Mouse (Mus musculus): ENCODE results near the gene Tusc2. TPM values are rescaled to one million over a fixed set of nuclear protein-coding genes. Genes with fewer than 3 reads are reported as not detected.

Gene Tusc2
- 34.6 and 34.7 TPM in 2 replicates for polyA plus RNA-seq (2015; fragmentation: Nextera tagmentation; extraction: Ambion mirVana)

DNA sequence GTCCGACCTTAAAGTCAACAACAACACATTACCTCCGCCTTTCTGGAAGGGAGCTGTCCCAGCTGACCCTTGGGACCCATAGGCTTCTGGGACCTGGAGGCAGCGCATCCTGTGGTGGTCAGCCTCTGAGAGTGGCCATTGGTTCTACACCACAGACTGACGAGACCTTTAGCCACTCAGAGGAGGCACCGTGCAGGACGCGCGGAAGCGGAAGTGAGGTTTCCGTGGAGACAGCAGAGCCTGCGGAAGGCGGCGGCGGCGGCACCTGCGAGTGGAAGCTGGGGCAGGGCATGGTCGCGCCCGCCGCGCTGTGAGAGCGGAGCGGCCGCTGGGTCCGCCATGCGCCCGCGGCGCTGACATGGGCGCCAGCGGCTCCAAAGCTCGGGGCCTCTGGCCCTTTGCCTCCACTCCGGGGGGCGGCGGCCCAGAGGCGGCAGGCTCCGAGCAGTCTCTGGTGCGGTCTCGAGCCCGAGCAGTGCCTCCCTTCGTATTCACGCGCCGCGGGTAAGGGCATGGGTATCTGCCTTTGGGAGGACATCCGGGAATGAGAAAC, at the start of gene Tusc2:
Gene Tusc2, plus strand, starts transcription at position 227 of the 553 bp plus-strand sequence.

DNA sequence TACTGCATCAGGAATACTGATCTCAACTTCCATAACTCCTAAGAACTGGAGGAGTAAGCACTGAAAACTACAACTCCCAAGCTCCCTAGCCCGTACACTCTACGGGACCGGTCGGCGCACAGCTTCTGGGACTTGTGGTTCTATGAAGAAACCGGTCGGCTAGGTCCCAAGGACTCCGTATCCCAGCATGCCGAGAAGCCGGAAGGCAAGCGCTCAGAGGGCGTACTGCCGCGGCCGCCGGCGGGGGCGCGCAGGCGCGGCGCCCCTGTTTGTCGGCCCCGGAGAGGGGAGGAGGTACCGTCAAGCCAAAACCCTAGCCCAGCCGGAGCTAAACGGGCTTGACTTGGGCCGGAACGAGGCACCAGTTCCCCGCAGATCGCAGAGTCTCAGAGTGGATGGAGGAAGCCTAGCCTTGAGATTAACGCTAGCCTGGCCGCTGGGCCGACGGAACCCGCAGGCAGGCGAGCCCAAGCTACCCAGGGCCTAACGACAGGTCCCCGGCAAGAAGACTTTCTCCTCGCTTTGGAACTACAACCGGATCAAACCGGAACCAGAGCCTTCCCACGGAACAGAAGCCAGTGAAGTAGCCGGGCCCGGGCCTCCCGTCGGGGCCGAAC, 29.2 kb upstream of the Tusc2 start, which contains the start of gene Tmem115:
Gene Tmem115, plus strand, starts transcription at position 155 of the 617 bp plus-strand sequence.

GRCm38 (mm10) chr9:107541474-107542351, 21.3 kb upstream of the Tusc2 start, which contains the start of the genes Cyb561d2 and Nprl2:
Gene Cyb561d2, minus strand, starts transcription at chr9:107542193.
Gene Nprl2, plus strand, starts transcription at chr9:107542226.

GRCm38 (mm10) chr9:107547026-107547425, 16.0 kb upstream of the Tusc2 start, which contains the start of gene Zmynd10:
Gene Zmynd10, plus strand, starts transcription at chr9:107547298.

GRCm38 (mm10) chr9:107551117-107551889, 11.8 kb upstream of the Tusc2 start, which contains the start of gene Rassf1:
Gene Rassf1, plus strand, starts transcription at chr9:107551555.

DNA sequence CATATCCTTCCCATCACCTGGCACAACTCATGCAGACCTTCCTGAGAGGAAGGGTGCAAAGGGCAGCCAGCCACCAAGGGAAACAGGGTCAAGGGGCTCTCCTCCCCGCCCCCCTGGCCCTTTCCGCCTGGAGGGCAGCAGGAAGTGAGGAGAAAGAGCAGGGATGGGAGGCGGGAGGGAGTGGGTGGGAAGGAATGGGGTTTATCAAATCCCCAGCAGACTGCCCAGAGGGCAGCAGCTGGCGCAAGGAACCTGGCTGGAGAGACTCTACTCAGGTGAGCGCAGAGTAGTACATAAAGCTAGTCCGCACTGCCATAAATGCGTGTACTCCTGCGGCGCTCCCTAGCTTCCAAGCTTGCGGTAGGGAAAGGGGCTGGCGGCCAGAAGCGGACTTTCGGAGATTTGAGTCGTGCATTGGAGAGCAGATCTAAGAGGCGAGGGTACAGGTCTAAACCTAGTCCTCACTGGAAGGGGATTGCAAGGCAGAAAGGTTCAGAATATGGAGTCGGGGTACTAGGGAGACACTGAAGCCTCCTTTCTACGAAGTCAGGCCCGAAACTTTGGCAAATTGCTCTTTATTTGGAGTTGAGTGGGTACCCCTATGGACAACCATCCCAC, 4.8 kb downstream of the Tusc2 start, which contains the start of gene Hyal2:
Gene Hyal2, plus strand, starts transcription at position 244 of the 618 bp plus-strand sequence.

DNA sequence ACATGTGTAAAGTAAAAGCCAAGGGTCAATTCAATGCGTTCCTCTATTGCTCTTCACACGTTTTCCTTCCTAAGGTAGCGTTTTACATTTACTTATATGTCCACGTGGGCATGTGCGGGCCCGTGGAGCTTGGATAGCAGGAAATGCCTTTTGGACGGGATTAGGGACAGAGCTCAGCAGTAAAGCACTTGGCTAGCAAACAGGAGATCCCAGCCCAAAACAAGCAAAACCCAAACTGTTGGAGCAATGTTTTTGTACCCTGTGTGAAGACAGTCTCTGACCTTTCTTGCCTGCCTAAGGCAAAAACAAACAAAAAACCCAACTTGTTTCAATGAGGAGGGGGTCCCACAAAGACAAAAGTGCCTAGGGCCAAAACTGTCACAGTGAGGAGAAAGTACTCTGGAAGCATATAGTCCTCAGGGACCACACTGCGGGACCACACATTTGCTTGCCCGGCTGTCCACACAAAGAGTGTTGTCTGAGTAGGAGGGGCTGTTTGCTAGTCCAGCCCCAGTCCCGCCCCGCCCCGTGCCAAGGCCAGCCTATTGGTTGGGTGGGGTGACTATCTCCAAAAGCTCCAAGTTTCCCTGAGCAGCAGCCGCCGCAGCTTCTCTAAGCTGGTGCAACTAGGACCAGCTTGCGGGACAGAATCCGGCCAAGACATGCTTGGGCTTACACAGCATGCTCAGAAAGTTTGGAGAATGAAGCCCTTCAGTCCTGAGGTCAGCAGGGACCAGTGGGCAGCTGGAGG, 13.5 kb downstream of the Tusc2 start, which contains the start of gene Hyal1:
Gene Hyal1, plus strand, starts transcription at position 571 of the 751 bp plus-strand sequence.

GRCm38 (mm10) chr9:107578587-107578986, 15.5 kb downstream of the Tusc2 start, which contains the start of gene Naa80:
Gene Naa80, plus strand, starts transcription at chr9:107578887.

GRCm38 (mm10) chr9:107580501-107581317, 17.7 kb downstream of the Tusc2 start, which contains the start of gene Hyal3:
Gene Hyal3, plus strand, starts transcription at chr9:107580818.

GRCm38 (mm10) chr9:107586974-107587832, 24.1 kb downstream of the Tusc2 start, which contains the start of gene Ifrd2:
Gene Ifrd2, plus strand, starts transcription at chr9:107587642.

GRCm38 (mm10) chr9:107608741-107609432, 45.8 kb downstream of the Tusc2 start, which contains the start of gene Sema3b:
Gene Sema3b, minus strand, starts transcription at chr9:107609229.

Other genes starting within 250 kb of the Tusc2 start
- 9.7 and 10.7 TPM in 2 replicates for gene Hemk1, start 224.9 kb upstream of the Tusc2 start, polyA plus RNA-seq (2015; fragmentation: Nextera tagmentation; extraction: Ambion mirVana)
- gene 6430571L13Rik, start 222.7 kb upstream of the Tusc2 start, polyA plus RNA-seq (2015; fragmentation: Nextera tagmentation; extraction: Ambion mirVana) = 12.1 and 13.0 TPM in 2 replicates
- 0.15 and 0.21 TPM in 2 replicates for gene Cacna2d2, start 163.6 kb upstream of the Tusc2 start, polyA plus RNA-seq (2015; fragmentation: Nextera tagmentation; extraction: Ambion mirVana)
- 33.1 and 36.2 TPM in 2 replicates for gene Tmem115, start 29.3 kb upstream of the Tusc2 start, polyA plus RNA-seq (2015; fragmentation: Nextera tagmentation; extraction: Ambion mirVana)
- gene Cyb561d2, start 21.1 kb upstream of the Tusc2 start, polyA plus RNA-seq (2015; fragmentation: Nextera tagmentation; extraction: Ambion mirVana) = 8.3 and 10.3 TPM in 2 replicates
- gene Nprl2, start 21.0 kb upstream of the Tusc2 start, polyA plus RNA-seq (2015; fragmentation: Nextera tagmentation; extraction: Ambion mirVana) = 15.7 and 18.0 TPM in 2 replicates
- gene Zmynd10, start 16.0 kb upstream of the Tusc2 start, polyA plus RNA-seq (2015; fragmentation: Nextera tagmentation; extraction: Ambion mirVana) = 0.33 TPM in 1 of 2 replicates, not detected in the other
- gene Rassf1, start 11.7 kb upstream of the Tusc2 start, polyA plus RNA-seq (2015; fragmentation: Nextera tagmentation; extraction: Ambion mirVana) = 33.8 and 39.4 TPM in 2 replicates
- gene Hyal2, start 4.7 kb downstream of the Tusc2 start, polyA plus RNA-seq (2015; fragmentation: Nextera tagmentation; extraction: Ambion mirVana) = 36.3 and 38.8 TPM in 2 replicates
- 4.3 and 5.2 TPM in 2 replicates for gene Hyal1, start 13.7 kb downstream of the Tusc2 start, polyA plus RNA-seq (2015; fragmentation: Nextera tagmentation; extraction: Ambion mirVana)
- 18.0 and 18.3 TPM in 2 replicates for gene Naa80, start 15.6 kb downstream of the Tusc2 start, polyA plus RNA-seq (2015; fragmentation: Nextera tagmentation; extraction: Ambion mirVana)
- gene Hyal3, start 17.6 kb downstream of the Tusc2 start, polyA plus RNA-seq (2015; fragmentation: Nextera tagmentation; extraction: Ambion mirVana) = 0.24 and 0.34 TPM in 2 replicates
- 32.7 and 34.9 TPM in 2 replicates for gene Ifrd2, start 24.4 kb downstream of the Tusc2 start, polyA plus RNA-seq (2015; fragmentation: Nextera tagmentation; extraction: Ambion mirVana)
- 24.9 and 27.5 TPM in 2 replicates for gene Sema3b, start 46.0 kb downstream of the Tusc2 start, polyA plus RNA-seq (2015; fragmentation: Nextera tagmentation; extraction: Ambion mirVana)
- 200 and 252 TPM in 2 replicates for gene Gnai2, start 72.1 kb downstream of the Tusc2 start, polyA plus RNA-seq (2015; fragmentation: Nextera tagmentation; extraction: Ambion mirVana)
- gene Slc38a3, start 106.3 kb downstream of the Tusc2 start, polyA plus RNA-seq (2015; fragmentation: Nextera tagmentation; extraction: Ambion mirVana) = 1.5 and 2.5 TPM in 2 replicates
- 0.32 and 1.1 TPM in 2 replicates for gene Gnat1, start 116.5 kb downstream of the Tusc2 start, polyA plus RNA-seq (2015; fragmentation: Nextera tagmentation; extraction: Ambion mirVana)
- 2.2 and 2.3 TPM in 2 replicates for gene Sema3f, start 147.2 kb downstream of the Tusc2 start, polyA plus RNA-seq (2015; fragmentation: Nextera tagmentation; extraction: Ambion mirVana)
- gene Rbm5, start 207.7 kb downstream of the Tusc2 start, polyA plus RNA-seq (2015; fragmentation: Nextera tagmentation; extraction: Ambion mirVana) = 66.5 and 71.1 TPM in 2 replicates